ENCODE assay signal across 26 mouse cellular contexts in the genomic region with DNA sequence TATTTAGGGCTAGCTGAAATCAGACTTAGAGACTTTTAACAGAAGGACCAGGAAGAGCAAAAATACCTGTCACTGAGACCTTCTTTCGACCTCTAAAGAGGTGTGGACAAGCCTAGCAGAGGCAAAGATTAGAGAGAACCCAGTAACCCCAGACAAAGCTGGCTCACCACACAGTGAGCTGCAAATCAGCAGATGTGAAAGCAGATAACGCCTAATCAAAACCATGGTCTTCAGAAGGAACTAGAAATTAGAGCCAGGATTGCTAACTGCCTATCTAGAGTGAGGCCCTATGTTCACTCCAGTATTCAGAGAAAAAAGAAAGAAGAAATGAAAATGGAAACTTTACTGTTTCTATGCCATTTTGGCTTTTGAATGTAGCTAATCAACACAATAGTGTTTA. TPM values are rescaled to one million over a fixed set of nuclear protein-coding genes. Genes with fewer than 3 reads are reported as not detected.
DNase-seq lines count a peak whose midpoint lies in the region; ATAC-seq and TF ChIP-seq lines count a peak whose summit lies in the region.
"Had no signal": no experiment of that assay in that cellular context is flagged by ENCODE, and none has a peak within 500 bp of the region (broad histone marks: within the 10 kb centered on the region; RNA-seq: fewer than 3 reads in every experiment).

No protein-coding gene starts in this region.

- no peak overlapping the region for H3K4me3 ChIP-seq in liver, embryonic 11.5 days (ENCODE audit: low read depth, low read length)
- no peak overlapping the region for H3K4me3 ChIP-seq in MEL (ENCODE audit: control insufficient read depth in 1 of 2, insufficient read depth in 1 of 2, low read depth in 2 of 2, low read length in 2 of 2)
- H3K4me3 ChIP-seq: embryonic facial prominence, embryonic 13.5 days; forebrain, embryonic 13.5 days; heart, embryonic 13.5 days had no signal

- peak; percentile 39; the same call in 1 of the 2 replicates for ATAC-seq in liver, embryonic 11.5 days (replicated peaks; ENCODE audit: low FRiP score)
- ATAC-seq in inflammation-experienced regulatory T-cells, adult 6 months = peak; percentile 38
- ATAC-seq in megakaryocyte progenitor cell, adult 5-6 weeks (replicated peaks; ENCODE audit: poor library complexity) = peak; percentile 30; the same call in 1 of the 2 replicates
- ATAC-seq: CD4-positive, CD25-positive, alpha-beta regulatory T cell, adult 4 months; forebrain, embryonic 13.5 days; forebrain, postnatal 0 days; hindbrain, embryonic 16.5 days had no signal

- peak in 1 of 2 experiments; percentile 45; a peak in 1 of 4 replicates for TF ChIP-seq EP300 in MEL (IDR thresholded peaks at IDR 0.05; ENCODE audit: low read depth in 1 of 2, low read length in 2 of 2)

- H3K27ac ChIP-seq in liver, embryonic 11.5 days (ENCODE audit: low read depth, low read length) = no peak overlapping the region
- H3K27ac ChIP-seq in MEL (ENCODE audit: control insufficient read depth, low read depth, low read length) = no peak overlapping the region
- H3K27ac ChIP-seq: embryonic facial prominence, embryonic 13.5 days; forebrain, embryonic 13.5 days; heart, embryonic 13.5 days had no signal

- H3K36me3 ChIP-seq in liver, embryonic 11.5 days (ENCODE audit: control insufficient read depth, insufficient read depth, low read length) = peaks cover 58% of the 10 kb centered on the region
- peaks cover 17 to 45% of the 10 kb centered on the region in 2 experiments for H3K36me3 ChIP-seq in MEL (ENCODE audit: control insufficient read depth in 1 of 2, insufficient read depth in 2 of 2, low read length in 2 of 2)

- H3K79me2 ChIP-seq in MEL (ENCODE audit: control insufficient read depth, insufficient read depth, low read length, poor library complexity) = no peaks in the 10 kb centered on the region

- no peak for TF ChIP-seq RAD21 in MEL (IDR thresholded peaks at IDR 0.05; ENCODE audit: low read depth, low read length)

- no peak overlapping the region for H3K4me2 ChIP-seq in liver, embryonic 11.5 days
- H3K4me2 ChIP-seq: embryonic facial prominence, embryonic 13.5 days; forebrain, embryonic 13.5 days; heart, embryonic 13.5 days had no signal

- no peaks in the 10 kb centered on the region for H3K4me1 ChIP-seq in liver, embryonic 11.5 days (replicated peaks; ENCODE audit: control insufficient read depth, insufficient read depth, low read length)
- H3K4me1 ChIP-seq in MEL (ENCODE audit: control insufficient read depth in 1 of 2, insufficient read depth in 2 of 2, low read length in 2 of 2) = peaks cover 0 to 8% of the 10 kb centered on the region in 2 experiments; a peak in 3 of 4 replicates
- H3K4me1 ChIP-seq: embryonic facial prominence, embryonic 13.5 days; forebrain, embryonic 13.5 days; heart, embryonic 13.5 days had no signal

- no peak for DNase-seq in liver, embryonic 11.5 days (ENCODE audit: low spot score)
- DNase-seq in liver (no peak), MEL (ENCODE audit: low read depth, low spot score) (peak; percentile 45)
- no peak for DNase-seq in left cerebral cortex, adult 18-20 months (ENCODE audit: low spot score in 2 of 2)
- no peak for DNase-seq in urinary bladder, postnatal 4 days (ENCODE audit: low spot score in 2 of 2)
- no peak for DNase-seq in cerebellum, postnatal 14 days
- DNase-seq: adrenal gland, postnatal 14 days; cerebellum, adult 18-20 months; cerebellum, postnatal 10 days; forebrain, postnatal 0 days; gastrocnemius, postnatal 25 days; heart, postnatal 36 days; kidney, adult 11 months had no signal

- no peaks in the 10 kb centered on the region for H3K9me3 ChIP-seq in liver, embryonic 11.5 days (ENCODE audit: control insufficient read depth, low read length)
- no peaks in the 10 kb centered on the region for H3K9me3 ChIP-seq in MEL (replicated peaks; ENCODE audit: insufficient read depth, low read length)
- H3K9me3 ChIP-seq: embryonic facial prominence, embryonic 13.5 days; forebrain, embryonic 13.5 days; G1E; heart, embryonic 13.5 days had no signal

- no peak for TF ChIP-seq CTCF in MEL (IDR thresholded peaks at IDR 0.05 in 2 of 3, conservative IDR thresholded peaks at IDR 0.05 in 1 of 3; ENCODE audit: control insufficient read depth in 1 of 3, insufficient read depth in 1 of 3, low read depth in 2 of 3, low read length in 3 of 3, poor library complexity in 1 of 3, severe bottlenecking in 1 of 3)

- no peak for TF ChIP-seq POLR2A in MEL (IDR thresholded peaks at IDR 0.05; ENCODE audit: control insufficient read depth in 1 of 2, insufficient read depth in 1 of 2, low read depth in 1 of 2, low read length in 2 of 2, poor library complexity in 1 of 2)

- no peak overlapping the region for H3K9ac ChIP-seq in liver, embryonic 11.5 days (ENCODE audit: low read depth, low read length)
- H3K9ac ChIP-seq in MEL (ENCODE audit: control insufficient read depth, low read depth, low read length, poor library complexity, severe bottlenecking) = no peak overlapping the region
- H3K9ac ChIP-seq: embryonic facial prominence, embryonic 13.5 days; forebrain, embryonic 13.5 days; forebrain, postnatal 0 days; heart, embryonic 13.5 days had no signal

- WGBS in liver, embryonic 11.5 days = 80% methylated on average over 2 of the region's 2 CpGs

- H3K27me3 ChIP-seq in liver, embryonic 11.5 days (replicated peaks; ENCODE audit: control insufficient read depth, insufficient read depth, low read length) = no peaks in the 10 kb centered on the region
- H3K27me3 ChIP-seq in MEL (ENCODE audit: control insufficient read depth in 1 of 2, insufficient read depth in 2 of 2, low read length in 2 of 2) = no peaks in the 10 kb centered on the region
- H3K27me3 ChIP-seq: embryonic facial prominence, embryonic 13.5 days; forebrain, embryonic 13.5 days; heart, embryonic 13.5 days had no signal

TF ChIP-seq in MEL, 35 proteins besides CTCF, POLR2A, EP300 and RAD21:
- TF ChIP-seq GATA1 (IDR thresholded peaks at IDR 0.05; ENCODE audit: low read depth, low read length) = peak; percentile 55
- no peak for TF ChIP-seq MXI1 (IDR thresholded peaks at IDR 0.05; ENCODE audit: low read depth, low read length)
- peak; percentile 47; the same call in 1 of the 2 replicates for TF ChIP-seq TCF12 (IDR thresholded peaks at IDR 0.05; ENCODE audit: low read depth, low read length)
- TF ChIP-seq ZNF384 (IDR thresholded peaks at IDR 0.05; ENCODE audit: low read depth, low read length) = no peak
- TF ChIP-seq POLR2AphosphoS5 (IDR thresholded peaks at IDR 0.05; ENCODE audit: borderline replicate concordance, low read depth, low read length) = no peak
- peak; percentile 81; the same call in 1 of the 2 replicates for TF ChIP-seq RCOR1 (IDR thresholded peaks at IDR 0.05; ENCODE audit: low read depth, low read length)
- TF ChIP-seq SIN3A (IDR thresholded peaks at IDR 0.05; ENCODE audit: low read length) = no peak

RNA-seq across cellular contexts. Expression of gene Mfsd14a, which starts 20.1 kb away (rescaled TPM):
- 67.4 and 75.0 TPM in 2 replicates for polyA plus RNA-seq in liver, embryonic 11.5 days (2014; fragmentation: Nextera tagmentation; extraction: Ambion mirVana)
- total RNA-seq in MEL (2012; rRNA removed) = 36.8 and 39.2 TPM in 2 replicates
- 100 to 1,000 TPM in 1 of 2 experiments, 10 to 100 TPM in 1; 45.9 to 111 TPM for polyA plus RNA-seq in MEL (2012; ENCODE audit: insufficient read depth in 1 of 2, insufficient read length in 2 of 2, low read depth in 1 of 2, low replicate concordance in 2 of 2, missing spikeins in 1 of 2)
- polyA plus RNA-seq in inflammation-experienced regulatory T-cells, adult 6 months (2017; shearing (Covaris generic)) = 10 to 100 TPM; 89.9 to 95.2 (median 94.7) TPM
- total RNA-seq in megakaryocyte progenitor cell, adult 5-6 weeks (2015) = 77.9 and 81.7 TPM in 2 replicates
- total RNA-seq in megakaryocyte progenitor cell, adult 5-6 weeks (2017) = 66.0 and 72.9 TPM in 2 replicates
- total RNA-seq in left cerebral cortex, adult 18-20 months (2021) = 10 to 100 TPM; 52.7 to 57.1 TPM

RNA-seq across cellular contexts. Expression of gene Trmt13, which starts 28.0 kb away (rescaled TPM):
- 23.4 and 26.3 TPM in 2 replicates for polyA plus RNA-seq in liver, embryonic 11.5 days (2014; fragmentation: Nextera tagmentation; extraction: Ambion mirVana)
- 10.2 and 15.5 TPM in 2 replicates for total RNA-seq in MEL (2012; rRNA removed)
- polyA plus RNA-seq in MEL (2012; ENCODE audit: insufficient read depth in 1 of 2, insufficient read length in 2 of 2, low read depth in 1 of 2, low replicate concordance in 2 of 2, missing spikeins in 1 of 2) = 10 to 100 TPM in 1 of 2 experiments, not detected in 1; 12.0 TPM
- polyA plus RNA-seq in inflammation-experienced regulatory T-cells, adult 6 months (2017; shearing (Covaris generic)) = 10 to 100 TPM; 26.7 to 41.0 (median 33.8) TPM
- total RNA-seq in megakaryocyte progenitor cell, adult 5-6 weeks (2015) = 23.4 and 40.3 TPM in 2 replicates
- total RNA-seq in megakaryocyte progenitor cell, adult 5-6 weeks (2017) = 28.3 and 34.9 TPM in 2 replicates
- 10 to 100 TPM; 15.3 to 15.9 TPM for total RNA-seq in left cerebral cortex, adult 18-20 months (2021)

RNA-seq across cellular contexts. Expression of gene Gm43191, which starts 38.7 kb away (rescaled TPM):
- polyA plus RNA-seq in liver, embryonic 11.5 days (2014; fragmentation: Nextera tagmentation; extraction: Ambion mirVana) = 0.30 TPM in 1 of 2 replicates, not detected in the other
- 0.39 and 1.0 TPM in 2 replicates for total RNA-seq in MEL (2012; rRNA removed)
- polyA plus RNA-seq in MEL (2012; ENCODE audit: insufficient read depth in 1 of 2, insufficient read length in 2 of 2, low read depth in 1 of 2, low replicate concordance in 2 of 2, missing spikeins in 1 of 2) = not detected
- polyA plus RNA-seq in inflammation-experienced regulatory T-cells, adult 6 months (2017; shearing (Covaris generic)) = not detected
- total RNA-seq in megakaryocyte progenitor cell, adult 5-6 weeks (2015) = not detected in 2 replicates
- total RNA-seq in megakaryocyte progenitor cell, adult 5-6 weeks (2017) = not detected in 2 replicates
- 1 to 10 TPM; 2.1 to 3.4 TPM for total RNA-seq in left cerebral cortex, adult 18-20 months (2021)
- total RNA-seq: adrenal gland, adult 18-20 months; adrenal gland, postnatal 14 days; forebrain, postnatal 0 days; G1E; gastrocnemius, adult 18-20 months; gastrocnemius, postnatal 25 days; heart, postnatal 36 days had no signal
- polyA plus RNA-seq: CD4-positive, CD25-positive, alpha-beta regulatory T cell, adult 4 months; embryonic facial prominence, embryonic 13.5 days; forebrain, embryonic 13.5 days; forebrain, postnatal 0 days; G1E; heart, embryonic 13.5 days; heart, postnatal 0 days; hindbrain, embryonic 11.5 days; hindbrain, embryonic 16.5 days; intestine, embryonic 14.5 days had no signal

RNA-seq across cellular contexts. Expression of gene Sass6, which starts 47.6 kb away (rescaled TPM):
- polyA plus RNA-seq in liver, embryonic 11.5 days (2014; fragmentation: Nextera tagmentation; extraction: Ambion mirVana) = 30.4 and 32.4 TPM in 2 replicates
- 8.5 and 9.2 TPM in 2 replicates for total RNA-seq in MEL (2012; rRNA removed)
- polyA plus RNA-seq in MEL (2012; ENCODE audit: insufficient read depth in 1 of 2, insufficient read length in 2 of 2, low read depth in 1 of 2, low replicate concordance in 2 of 2, missing spikeins in 1 of 2) = 10 to 100 TPM in 1 of 2 experiments, not detected in 1; 15.4 TPM
- polyA plus RNA-seq in inflammation-experienced regulatory T-cells, adult 6 months (2017; shearing (Covaris generic)) = 10 to 100 TPM in 2 of 3 experiments, 1 to 10 TPM in 1; 5.7 to 19.1 (median 12.1) TPM
- 38.0 and 39.6 TPM in 2 replicates for total RNA-seq in megakaryocyte progenitor cell, adult 5-6 weeks (2015)
- total RNA-seq in megakaryocyte progenitor cell, adult 5-6 weeks (2017) = 47.1 and 63.8 TPM in 2 replicates
- total RNA-seq in left cerebral cortex, adult 18-20 months (2021) = 1 to 10 TPM; 6.4 to 9.1 TPM
